Mouse (Mus musculus): ENCODE data around the gene Trex2. TPM values are rescaled to one million over a fixed set of nuclear protein-coding genes. Genes with fewer than 3 reads are reported as not detected.

The Trex2 gene
- not detected in 2 replicates for polyA plus RNA-seq (2016; fragmentation: Nextera tagmentation; extraction: Ambion mirVana)

- Histone ChIP-seq H3K27me3 (ENCODE audit: insufficient read depth, poor library complexity, severe bottlenecking) (peaks cover 35% of the 10 kb centered on the region; the same call in 1 of the 2 replicates), H3K9me3 (no peaks in the 10 kb centered on the region), H3K36me3 (0 out of 2 replicates have a peak, but pooled peaks cover 4% of the 10 kb centered on the region), H3K27ac (no peak within 1 kb of the TSS), H3K4me1 (no peaks in the 10 kb centered on the region), H3K4me3 (no peak within 1 kb of the TSS)
- DNase-seq (ENCODE audit: low spot score) = no peak
- 75% methylated on average over 11 of the region's 11 CpGs for WGBS
These were observed at the start of gene Trex2 for GRCm38 (mm10) chrX:73435252-73435651. Gene Trex2, minus strand, starts transcription at chrX:73435344.

DNA sequence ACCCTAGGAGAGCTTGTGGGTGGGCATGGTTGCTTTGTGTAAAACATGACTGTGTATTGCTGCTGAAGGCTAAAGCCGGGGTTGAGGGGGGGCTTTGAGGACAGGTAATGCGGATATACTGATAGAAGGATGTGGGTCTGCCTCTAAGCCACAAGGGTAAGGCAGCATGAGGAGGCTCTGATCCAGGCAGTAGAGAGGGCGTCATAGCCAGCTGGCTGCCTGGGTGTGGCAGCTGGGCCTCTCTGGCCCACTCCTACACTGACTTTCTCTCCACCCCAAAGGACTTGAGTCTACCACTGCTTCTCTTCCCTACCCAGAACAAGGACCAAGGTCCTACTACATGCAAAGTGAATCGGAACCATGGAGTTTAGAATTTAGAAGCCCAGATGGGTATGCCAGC, 49.7 kb upstream of the Trex2 start:
- DNase-seq (ENCODE audit: low spot score) = no peak
- Histone ChIP-seq H3K4me3 (no peak overlapping the region; the same call in 1 of the 2 replicates), H3K9me3 (no peaks in the 10 kb centered on the region), H3K4me1 (no peaks in the 10 kb centered on the region), H3K36me3 (no peaks in the 10 kb centered on the region), H3K27me3 (ENCODE audit: insufficient read depth, poor library complexity, severe bottlenecking) (peaks cover 77% of the 10 kb centered on the region), H3K27ac (no peak overlapping the region)
- 82% methylated on average over 4 of the region's 4 CpGs for WGBS

- Histone ChIP-seq H3K4me3 (peak overlapping the region; percentile 44), H3K9me3 (no peaks in the 10 kb centered on the region), H3K27ac (peak overlapping the region; percentile 62), H3K36me3 (no peaks in the 10 kb centered on the region), H3K27me3 (ENCODE audit: insufficient read depth, poor library complexity, severe bottlenecking) (peaks cover 75% of the 10 kb centered on the region), H3K4me1 (no peaks in the 10 kb centered on the region)
- no peak for DNase-seq (ENCODE audit: low spot score)
- WGBS = 78% methylated on average over 1 of the region's 1 CpGs
These were observed 48.9 kb upstream of the Trex2 start for GRCm38 (mm10) chrX:73484076-73484475.

DNA sequence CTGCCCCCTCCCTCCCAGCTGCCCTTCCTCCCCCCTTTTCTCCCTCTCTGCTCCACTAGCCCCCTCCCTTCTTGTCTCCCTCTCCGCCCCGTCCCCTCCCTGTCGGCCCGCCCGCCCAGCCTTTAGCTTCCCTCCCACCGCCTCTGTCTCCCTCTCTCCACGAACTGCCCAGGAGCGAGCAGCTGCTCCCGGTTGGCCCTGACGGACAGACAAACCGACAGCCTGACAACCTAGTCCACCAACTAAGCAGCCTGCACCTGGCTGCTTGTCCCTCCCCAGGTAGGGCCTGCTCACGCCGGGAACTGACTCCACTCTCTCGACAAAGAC, 48.3 kb upstream of the Trex2 start, which contains the start of gene Bgn:
TSS of gene Bgn (plus strand) at position 119 of the 327 bp plus-strand sequence.
- H3K4me1 ChIP-seq = no peaks in the 10 kb centered on the region
- H3K36me3 ChIP-seq = no peaks in the 10 kb centered on the region
- peaks cover 74% of the 10 kb centered on the region for H3K27me3 ChIP-seq (ENCODE audit: insufficient read depth, poor library complexity, severe bottlenecking)
- peak within 1 kb of the TSS; percentile 62 for H3K27ac ChIP-seq
- WGBS = 23% methylated on average over 10 of the region's 14 CpGs
- peak within 1 kb of the TSS; percentile 44 for H3K4me3 ChIP-seq
- no peak for DNase-seq (ENCODE audit: low spot score)
- no peaks in the 10 kb centered on the region for H3K9me3 ChIP-seq

- H3K9me3 ChIP-seq = no peaks in the 10 kb centered on the region
- H3K27ac ChIP-seq = peak overlapping the region; percentile 62; the same call in 1 of the 2 replicates
- WGBS = 24% methylated on average over 4 of the region's 4 CpGs
- no peak for DNase-seq (ENCODE audit: low spot score)
- no peaks in the 10 kb centered on the region for H3K36me3 ChIP-seq
- H3K27me3 ChIP-seq (ENCODE audit: insufficient read depth, poor library complexity, severe bottlenecking) = peaks cover 73% of the 10 kb centered on the region
- peak overlapping the region; percentile 44 for H3K4me3 ChIP-seq
- no peaks in the 10 kb centered on the region for H3K4me1 ChIP-seq
These were observed 47.7 kb upstream of the Trex2 start for GRCm38 (mm10) chrX:73482643-73483483.

DNA sequence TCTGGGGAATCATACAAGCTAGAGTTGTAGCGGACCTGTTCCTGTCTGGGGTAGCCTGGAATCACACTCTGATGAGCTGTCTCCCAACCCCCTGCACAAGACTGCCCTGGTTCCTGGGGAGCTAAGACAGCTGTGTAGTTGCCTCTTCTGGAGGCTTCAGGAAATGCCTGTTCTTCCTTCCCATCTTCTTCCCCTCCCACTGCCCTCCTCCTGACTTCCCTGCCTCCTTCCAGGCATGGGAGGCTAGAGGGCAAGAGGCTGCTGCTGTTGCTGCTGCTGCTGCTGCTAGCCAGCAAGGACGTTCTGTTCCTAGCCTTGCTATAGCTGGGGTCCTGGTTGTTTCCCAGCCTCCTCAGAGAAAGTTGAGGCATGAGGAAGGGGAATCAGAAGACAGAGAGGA, 45.2 kb upstream of the Trex2 start:
- Histone ChIP-seq H3K4me3 (no peak overlapping the region), H3K36me3 (no peaks in the 10 kb centered on the region), H3K9me3 (no peaks in the 10 kb centered on the region), H3K27me3 (ENCODE audit: insufficient read depth, poor library complexity, severe bottlenecking) (peaks cover 57% of the 10 kb centered on the region), H3K27ac (0 out of 2 replicates have a peak overlapping the region, but pooled peaks have one; percentile 22), H3K4me1 (no peaks in the 10 kb centered on the region)
- no peak for DNase-seq (ENCODE audit: low spot score)
- WGBS = 24% methylated on average over 2 of the region's 2 CpGs

DNA sequence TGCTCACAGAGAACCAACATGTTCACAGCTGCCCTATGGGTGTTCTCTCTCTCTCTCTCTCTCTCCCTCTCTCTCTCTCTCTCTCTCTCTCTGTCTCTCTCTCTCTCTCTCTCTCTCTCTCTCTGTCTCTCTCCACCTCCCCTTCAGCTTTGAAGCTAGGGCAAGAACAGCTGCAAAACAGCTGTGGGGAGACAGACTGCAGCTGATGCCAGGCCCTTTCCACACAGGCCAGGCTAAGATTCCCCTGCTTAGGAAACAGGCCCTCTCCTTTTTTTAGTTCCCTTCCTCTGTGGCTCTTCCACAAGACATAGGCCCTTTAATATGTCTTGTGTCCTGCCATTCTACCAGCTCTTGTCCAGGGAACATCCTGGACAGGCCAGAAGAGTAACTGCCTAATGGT, 44.5 kb upstream of the Trex2 start:
- peaks cover 6% of the 10 kb centered on the region for H3K4me1 ChIP-seq
- peaks cover 59% of the 10 kb centered on the region for H3K27me3 ChIP-seq (ENCODE audit: insufficient read depth, poor library complexity, severe bottlenecking)
- no peak overlapping the region for H3K4me3 ChIP-seq
- no peak overlapping the region for H3K27ac ChIP-seq
- no peaks in the 10 kb centered on the region for H3K36me3 ChIP-seq
- no peak for DNase-seq (ENCODE audit: low spot score)
- no peaks in the 10 kb centered on the region for H3K9me3 ChIP-seq

GRCm38 (mm10) chrX:73477500-73477899, 42.4 kb upstream of the Trex2 start:
- WGBS = 82% methylated on average over 2 of the region's 2 CpGs

DNA sequence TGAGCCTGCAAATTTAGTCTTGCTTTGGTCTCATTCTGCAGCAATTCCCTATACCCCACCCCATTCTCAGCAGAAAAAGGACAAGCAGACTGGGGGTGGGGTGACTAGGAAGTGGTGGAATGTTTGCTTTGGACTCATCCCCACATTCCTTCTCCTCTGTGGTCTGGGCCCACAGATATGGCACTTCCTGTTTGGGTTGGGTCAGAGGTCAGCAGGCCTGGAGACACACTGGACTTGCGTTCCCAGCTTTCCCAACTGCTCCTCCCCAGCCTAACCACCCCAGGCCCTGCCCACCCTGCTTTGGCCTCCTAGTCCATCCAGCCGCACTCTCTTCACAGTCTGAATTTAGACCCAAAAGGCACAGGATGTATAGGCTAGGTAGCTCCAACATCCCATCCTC, 41.5 kb upstream of the Trex2 start:
- DNase-seq (ENCODE audit: low spot score) = no peak
- Histone ChIP-seq H3K36me3 (no peaks in the 10 kb centered on the region), H3K27ac (peak overlapping the region; percentile 62), H3K4me1 (peaks cover 11% of the 10 kb centered on the region), H3K27me3 (ENCODE audit: insufficient read depth, poor library complexity, severe bottlenecking) (peaks cover 47% of the 10 kb centered on the region; the same call in 1 of the 2 replicates), H3K4me3 (no peak overlapping the region), H3K9me3 (no peaks in the 10 kb centered on the region)
- 51% methylated on average over 2 of the region's 2 CpGs for WGBS

More at GRCm38 (mm10) chrX:73477500-73477899, 42.4 kb upstream of the Trex2 start:
- H3K9me3 ChIP-seq = no peaks in the 10 kb centered on the region
- H3K36me3 ChIP-seq = no peaks in the 10 kb centered on the region
- peaks cover 11% of the 10 kb centered on the region for H3K4me1 ChIP-seq
- peaks cover 44% of the 10 kb centered on the region; the same call in 1 of the 2 replicates for H3K27me3 ChIP-seq (ENCODE audit: insufficient read depth, poor library complexity, severe bottlenecking)
- no peak overlapping the region for H3K27ac ChIP-seq
- no peak for DNase-seq (ENCODE audit: low spot score)
- H3K4me3 ChIP-seq = no peak overlapping the region

- H3K27ac ChIP-seq = 0 out of 2 replicates have a peak overlapping the region, but pooled peaks have one; percentile 62
- 84% methylated on average over 1 of the region's 1 CpGs for WGBS
- no peaks in the 10 kb centered on the region for H3K9me3 ChIP-seq
- no peak overlapping the region for H3K4me3 ChIP-seq
- no peaks in the 10 kb centered on the region for H3K36me3 ChIP-seq
- DNase-seq (ENCODE audit: low spot score) = no peak
- H3K4me1 ChIP-seq = peaks cover 11% of the 10 kb centered on the region
- peaks cover 47% of the 10 kb centered on the region; the same call in 1 of the 2 replicates for H3K27me3 ChIP-seq (ENCODE audit: insufficient read depth, poor library complexity, severe bottlenecking)
These were observed 40.6 kb upstream of the Trex2 start for GRCm38 (mm10) chrX:73475658-73476256.

DNA sequence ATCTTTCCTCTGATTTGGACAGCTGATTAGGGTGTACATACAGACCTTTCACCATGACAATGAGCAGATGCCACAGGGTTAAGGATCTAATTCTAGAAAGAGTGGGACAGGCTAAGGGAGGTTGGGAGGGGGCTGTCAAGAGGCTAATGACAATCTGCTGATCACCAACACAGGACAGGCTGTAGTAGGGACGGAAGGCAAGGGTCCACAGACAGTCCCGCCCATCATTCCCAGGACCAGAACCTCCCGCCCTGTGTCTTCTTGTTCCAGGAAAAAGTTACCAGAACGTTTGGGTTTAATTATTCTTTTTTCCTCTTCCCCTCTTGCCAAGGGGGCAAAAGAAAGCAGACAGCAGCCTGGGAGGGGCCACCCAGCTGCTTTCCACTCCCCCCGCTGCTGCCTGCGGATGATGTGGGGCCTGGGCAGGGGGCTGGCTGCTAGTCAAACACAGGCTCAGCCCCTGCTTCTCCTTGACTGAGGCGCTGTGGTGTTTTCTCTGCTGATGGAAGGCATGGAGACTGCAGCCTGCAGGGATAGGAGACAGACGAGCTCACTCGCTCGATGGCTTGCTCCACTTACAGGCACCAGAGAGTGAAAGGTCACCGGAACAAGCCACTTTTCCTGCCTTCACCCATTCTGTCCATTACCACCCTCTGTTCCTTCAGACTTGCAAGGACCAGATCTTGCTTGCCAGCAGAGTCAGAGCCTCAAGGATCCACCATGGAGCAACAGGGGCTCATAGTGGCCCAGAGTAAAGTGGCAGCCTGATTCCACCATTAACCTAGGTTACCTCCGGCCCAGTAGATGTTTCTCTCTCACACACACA, 39.4 kb upstream of the Trex2 start:
- H3K27me3 ChIP-seq (ENCODE audit: insufficient read depth, poor library complexity, severe bottlenecking) = peaks cover 48% of the 10 kb centered on the region
- no peak for DNase-seq (ENCODE audit: low spot score)
- peak overlapping the region; percentile 79 for H3K27ac ChIP-seq
- H3K4me1 ChIP-seq = peaks cover 11% of the 10 kb centered on the region
- WGBS = 44% methylated on average over 12 of the region's 12 CpGs
- no peaks in the 10 kb centered on the region for H3K36me3 ChIP-seq
- H3K4me3 ChIP-seq = no peak overlapping the region; the same call in 1 of the 2 replicates
- H3K9me3 ChIP-seq = no peaks in the 10 kb centered on the region

GRCm38 (mm10) chrX:73471764-73472163, 36.6 kb upstream of the Trex2 start:
- WGBS = 74% methylated on average over 3 of the region's 3 CpGs
- peaks cover 11% of the 10 kb centered on the region for H3K4me1 ChIP-seq
- H3K27me3 ChIP-seq (ENCODE audit: insufficient read depth, poor library complexity, severe bottlenecking) = peaks cover 53% of the 10 kb centered on the region
- H3K27ac ChIP-seq = no peak overlapping the region
- H3K36me3 ChIP-seq = no peaks in the 10 kb centered on the region
- DNase-seq (ENCODE audit: low spot score) = no peak
- no peak overlapping the region for H3K4me3 ChIP-seq
- H3K9me3 ChIP-seq = no peaks in the 10 kb centered on the region

Data from heart, embryonic 10.5 days (tissue).